Mouse (Mus musculus): ENCODE data around the gene Zmat5. TPM values are rescaled to one million over a fixed set of nuclear protein-coding genes. Genes with fewer than 3 reads are reported as not detected.

Zmat5 gene
- polyA plus RNA-seq (2012): 5.8 and 7.4 TPM in 2 replicates

GRCm38 (mm10) chr11:4704072-4704964 lies at the start of gene Zmat5, which contains the start of gene Uqcr10:
TSS of gene Zmat5 (plus strand) at chr11:4704678.
TSS of gene Uqcr10 (minus strand) at chr11:4704342.
- Histone ChIP-seq H3K9me3 (ENCODE audit: control insufficient read depth, low read length) (no peaks in the 10 kb centered on the region), H3K4me1 (ENCODE audit: control insufficient read depth) (peaks cover 26% of the 10 kb centered on the region), H3K36me3 (ENCODE audit: control insufficient read depth) (peaks cover 32% of the 10 kb centered on the region), H3K27me3 (ENCODE audit: control insufficient read depth) (no peaks in the 10 kb centered on the region), H3K4me3 (replicated peaks) (peak within 1 kb of the TSS; percentile 68)
- TF ChIP-seq TAL1 (IDR thresholded peaks at IDR 0.05; ENCODE audit: low read length) (no peak), GATA1 (IDR thresholded peaks at IDR 0.05; ENCODE audit: low read length) (no peak)

- peaks cover 88% of the 10 kb centered on the region for H3K36me3 ChIP-seq (ENCODE audit: control insufficient read depth)
Measured at GRCm38 (mm10) chr11:4659818-4660217, 44.7 kb upstream of the Zmat5 start.

GRCm38 (mm10) chr11:4660309-4661025 lies 44.0 kb upstream of the Zmat5 start:
- no peaks in the 10 kb centered on the region for H3K27me3 ChIP-seq (ENCODE audit: control insufficient read depth)
- H3K4me3 ChIP-seq (replicated peaks): no peak overlapping the region
- H3K36me3 ChIP-seq (ENCODE audit: control insufficient read depth): peaks cover 82% of the 10 kb centered on the region
- TF ChIP-seq TAL1 (IDR thresholded peaks at IDR 0.05; ENCODE audit: low read length) (no peak), GATA1 (IDR thresholded peaks at IDR 0.05; ENCODE audit: low read length) (no peak)
- no peaks in the 10 kb centered on the region for H3K9me3 ChIP-seq (ENCODE audit: control insufficient read depth, low read length)
- peaks cover 50% of the 10 kb centered on the region for H3K4me1 ChIP-seq (ENCODE audit: control insufficient read depth)

More at GRCm38 (mm10) chr11:4659818-4660217, 44.7 kb upstream of the Zmat5 start:
- H3K4me1 ChIP-seq (ENCODE audit: control insufficient read depth): peaks cover 50% of the 10 kb centered on the region
- no peak for TF ChIP-seq TAL1 (IDR thresholded peaks at IDR 0.05; ENCODE audit: low read length)
- TF ChIP-seq GATA1 (IDR thresholded peaks at IDR 0.05; ENCODE audit: low read length): no peak
- no peak overlapping the region for H3K4me3 ChIP-seq (replicated peaks)
- no peaks in the 10 kb centered on the region for H3K27me3 ChIP-seq (ENCODE audit: control insufficient read depth)
- H3K9me3 ChIP-seq (ENCODE audit: control insufficient read depth, low read length): no peaks in the 10 kb centered on the region

- TF ChIP-seq GATA1 (IDR thresholded peaks at IDR 0.05; ENCODE audit: low read length): no peak
- H3K4me1 ChIP-seq (ENCODE audit: control insufficient read depth): peaks cover 49% of the 10 kb centered on the region
- H3K4me3 ChIP-seq (replicated peaks): peak overlapping the region; percentile 37
- H3K27me3 ChIP-seq (ENCODE audit: control insufficient read depth): no peaks in the 10 kb centered on the region
- H3K9me3 ChIP-seq (ENCODE audit: control insufficient read depth, low read length): no peaks in the 10 kb centered on the region
- peaks cover 73% of the 10 kb centered on the region for H3K36me3 ChIP-seq (ENCODE audit: control insufficient read depth)
Measured at GRCm38 (mm10) chr11:4661324-4661723, 43.2 kb upstream of the Zmat5 start.

GRCm38 (mm10) chr11:4661871-4662495 lies 42.5 kb upstream of the Zmat5 start:
- Histone ChIP-seq H3K4me3 (replicated peaks) (no peak overlapping the region), H3K36me3 (ENCODE audit: control insufficient read depth) (peaks cover 70% of the 10 kb centered on the region), H3K9me3 (ENCODE audit: control insufficient read depth, low read length) (no peaks in the 10 kb centered on the region), H3K4me1 (ENCODE audit: control insufficient read depth) (peaks cover 45% of the 10 kb centered on the region), H3K27me3 (ENCODE audit: control insufficient read depth) (no peaks in the 10 kb centered on the region)
- TF ChIP-seq TAL1 (IDR thresholded peaks at IDR 0.05; ENCODE audit: low read length) (no peak), GATA1 (IDR thresholded peaks at IDR 0.05; ENCODE audit: low read length) (no peak)

GRCm38 (mm10) chr11:4662496-4662878 lies 42.0 kb upstream of the Zmat5 start:
- Histone ChIP-seq H3K4me3 (replicated peaks) (no peak overlapping the region), H3K36me3 (ENCODE audit: control insufficient read depth) (peaks cover 70% of the 10 kb centered on the region), H3K9me3 (ENCODE audit: control insufficient read depth, low read length) (no peaks in the 10 kb centered on the region), H3K4me1 (ENCODE audit: control insufficient read depth) (peaks cover 45% of the 10 kb centered on the region), H3K27me3 (ENCODE audit: control insufficient read depth) (no peaks in the 10 kb centered on the region)
- TF ChIP-seq TAL1 (IDR thresholded peaks at IDR 0.05; ENCODE audit: low read length) (no peak), GATA1 (IDR thresholded peaks at IDR 0.05; ENCODE audit: low read length) (no peak)

- Histone ChIP-seq H3K4me3 (replicated peaks) (no peak overlapping the region), H3K9me3 (ENCODE audit: control insufficient read depth, low read length) (no peaks in the 10 kb centered on the region), H3K36me3 (ENCODE audit: control insufficient read depth) (peaks cover 94% of the 10 kb centered on the region), H3K27me3 (ENCODE audit: control insufficient read depth) (no peaks in the 10 kb centered on the region), H3K4me1 (ENCODE audit: control insufficient read depth) (peaks cover 31% of the 10 kb centered on the region)
- no peak for TF ChIP-seq TAL1 (IDR thresholded peaks at IDR 0.05; ENCODE audit: low read length)
- no peak for TF ChIP-seq GATA1 (IDR thresholded peaks at IDR 0.05; ENCODE audit: low read length)
Measured at GRCm38 (mm10) chr11:4671736-4672135, 32.7 kb upstream of the Zmat5 start.

- no peak overlapping the region for H3K4me3 ChIP-seq (replicated peaks)
- H3K36me3 ChIP-seq (ENCODE audit: control insufficient read depth): peaks cover 93% of the 10 kb centered on the region
- peaks cover 56% of the 10 kb centered on the region for H3K4me1 ChIP-seq (ENCODE audit: control insufficient read depth)
- TF ChIP-seq GATA1 (IDR thresholded peaks at IDR 0.05; ENCODE audit: low read length) (no peak), TAL1 (IDR thresholded peaks at IDR 0.05; ENCODE audit: low read length) (no peak)
- no peaks in the 10 kb centered on the region for H3K9me3 ChIP-seq (ENCODE audit: control insufficient read depth, low read length)
- H3K27me3 ChIP-seq (ENCODE audit: control insufficient read depth): no peaks in the 10 kb centered on the region
Measured at GRCm38 (mm10) chr11:4674593-4674992, 29.9 kb upstream of the Zmat5 start.

- H3K4me1 ChIP-seq (ENCODE audit: control insufficient read depth): peaks cover 59% of the 10 kb centered on the region
- H3K9me3 ChIP-seq (ENCODE audit: control insufficient read depth, low read length): no peaks in the 10 kb centered on the region
- peaks cover 94% of the 10 kb centered on the region for H3K36me3 ChIP-seq (ENCODE audit: control insufficient read depth)
- TF ChIP-seq GATA1 (IDR thresholded peaks at IDR 0.05; ENCODE audit: low read length) (no peak), TAL1 (IDR thresholded peaks at IDR 0.05; ENCODE audit: low read length) (no peak)
- H3K27me3 ChIP-seq (ENCODE audit: control insufficient read depth): no peaks in the 10 kb centered on the region
- H3K4me3 ChIP-seq (replicated peaks): no peak overlapping the region
Measured at GRCm38 (mm10) chr11:4675126-4675562, 29.3 kb upstream of the Zmat5 start.
